Mouse (Mus musculus) ES-E14 (cell line): ENCODE results near the gene Cxcl2.

Source experiments
- CHD2 ChIP-seq: IDR thresholded peaks from 2 replicates; pipeline ENCODE4 v1.6.1; 2014; ENCODE audit warnings: mild to moderate bottlenecking, low read depth, low read length, inconsistent platforms
- ZC3H11A ChIP-seq: IDR thresholded peaks from 2 replicates; pipeline ENCODE4 v1.6.1; 2012; ENCODE audit warnings: low read depth, mild to moderate bottlenecking, inconsistent platforms, low read length, borderline replicate concordance
- ZNF384 ChIP-seq: IDR thresholded peaks from 2 replicates; pipeline ENCODE4 v1.6.1; 2012; ENCODE audit warnings: low read depth, low read length, inconsistent platforms

DNA sequence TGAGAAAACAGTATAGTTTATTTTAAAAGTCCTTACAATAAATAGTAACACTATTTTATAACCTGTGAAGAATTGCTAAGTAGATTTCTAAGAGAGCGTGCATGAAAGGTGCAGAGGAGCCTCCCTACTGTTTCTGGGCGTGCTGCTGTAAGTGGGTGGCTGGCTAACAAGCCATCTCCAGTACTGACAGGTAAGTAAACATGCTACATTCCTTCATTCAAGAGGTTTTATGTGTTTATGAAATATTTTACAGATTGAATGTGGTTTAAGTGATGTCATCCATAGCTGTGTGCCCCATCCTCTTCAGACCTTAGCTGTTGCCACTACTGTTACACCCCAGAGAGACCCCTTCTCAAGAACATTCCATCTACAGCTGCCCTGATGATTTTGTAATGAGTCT is 45.2 kb upstream of the Cxcl2 start:
- no peak for TF ChIP-seq ZNF384
- TF ChIP-seq ZC3H11A = no peak
- no peak for TF ChIP-seq CHD2
